Mouse (Mus musculus) lung, embryonic 16.5 days (tissue): ENCODE measurements around the gene Prrx1. TPM values are rescaled to one million over a fixed set of nuclear protein-coding genes. Genes with fewer than 3 reads are reported as not detected.

ENCODE experiments used
- ATAC-seq: fragments of 200-750 bp; cut with Nextera tagmentation; 2 replicates; pipeline ENCODE4 v1.8.0; 2017; ENCODE audit warnings: low read depth, mild to moderate bottlenecking, moderate library complexity
- H3K27ac ChIP-seq: fragments of 300-500 bp; sonication (generic); 2 replicates; pipeline ENCODE4 v1.5.1; 2014; ENCODE audit warnings: mild to moderate bottlenecking, control low read depth, low read length
- H3K27me3 ChIP-seq: fragments of 300-500 bp; sonication (generic); 2 replicates; pipeline ENCODE4 v1.6.1; 2014; ENCODE audit warnings: low read depth, low read length, mixed read lengths; ENCODE audit not compliant: control insufficient read depth, insufficient read depth
- H3K36me3 ChIP-seq: fragments of 300-500 bp; sonication (generic); 2 replicates; pipeline ENCODE4 v1.6.1; 2014; ENCODE audit warnings: low read length; ENCODE audit not compliant: control insufficient read depth, insufficient read depth
- H3K4me1 ChIP-seq: fragments of 300-500 bp; sonication (generic); replicated peaks from 2 replicates; pipeline ENCODE4 v1.6.1; 2014; ENCODE audit warnings: low read length, mixed read lengths; ENCODE audit not compliant: control insufficient read depth, insufficient read depth
- H3K4me2 ChIP-seq: fragments of 300-500 bp; sonication (generic); 2 replicates; pipeline ENCODE4 v1.6.1; 2014; ENCODE audit warnings: low read depth, low read length, control low read depth
- H3K4me3 ChIP-seq: fragments of 300-500 bp; sonication (generic); 2 replicates; pipeline ENCODE4 v1.5.1; 2014; ENCODE audit warnings: mild to moderate bottlenecking, low read length, control low read depth
- H3K9ac ChIP-seq: fragments of 300-500 bp; sonication (generic); 2 replicates; pipeline ENCODE4 v1.6.1; 2014; ENCODE audit warnings: low read length, control low read depth
- H3K9me3 ChIP-seq: fragments of 300-500 bp; sonication (generic); 2 replicates; pipeline ENCODE4 v1.6.1; 2016; ENCODE audit warnings: low read length; ENCODE audit not compliant: control insufficient read depth
- WGBS: fragments of 180-500 bp; shearing (Covaris S2); extraction: QIAGEN DNeasy Blood & Tissue Kit; methylation state at CpG from one replicate; pipeline ENCODE4 v1.1.7; 2014; 5-methylcytosine and 5-hydroxymethylcytosine counted together
- polyA plus RNA-seq: library from polyadenylated mRNA; unstranded; fragments of >200 nt; fragmentation: Nextera tagmentation; extraction: Ambion mirVana; gene quantifications from 2 replicates; pipeline ENCODE4 v1.2.1, GENCODE M21; 2015

Prrx1 gene
- polyA plus RNA-seq, 1 experiment from 2014 or later = 10.0 TPM

DNA sequence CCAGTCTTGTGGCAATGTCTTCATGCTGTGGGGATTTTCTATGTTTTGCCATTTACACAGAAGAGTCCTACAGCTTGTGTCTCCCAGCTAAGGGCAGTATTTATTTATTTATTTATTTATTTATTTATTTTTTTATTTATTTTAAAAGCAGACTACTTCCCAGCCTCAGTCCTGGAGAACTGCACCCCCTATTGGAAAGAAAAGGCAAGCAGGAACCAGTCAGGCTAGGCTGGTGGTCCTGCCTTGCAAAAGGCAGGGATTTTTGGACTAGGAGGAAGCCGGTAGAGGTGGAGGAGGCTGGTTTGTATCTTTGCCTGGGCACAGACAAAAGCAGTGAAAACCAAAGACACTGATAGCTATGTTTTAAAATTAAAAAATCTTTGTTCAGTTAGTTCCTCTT is 7.6 kb downstream of the Prrx1 start:
- Histone ChIP-seq H3K36me3 (no peaks in the 10 kb centered on the region), H3K4me3 (no peak overlapping the region), H3K9ac (no peak overlapping the region), H3K4me1 (peaks cover 4% of the 10 kb centered on the region; the same call in 1 of the 2 replicates), H3K9me3 (no peaks in the 10 kb centered on the region), H3K4me2 (no peak overlapping the region), H3K27ac (no peak overlapping the region), H3K27me3 (peaks cover 35% of the 10 kb centered on the region)
- ATAC-seq = no peak
- 68% methylated on average over 1 of the region's 1 CpGs for WGBS

DNA sequence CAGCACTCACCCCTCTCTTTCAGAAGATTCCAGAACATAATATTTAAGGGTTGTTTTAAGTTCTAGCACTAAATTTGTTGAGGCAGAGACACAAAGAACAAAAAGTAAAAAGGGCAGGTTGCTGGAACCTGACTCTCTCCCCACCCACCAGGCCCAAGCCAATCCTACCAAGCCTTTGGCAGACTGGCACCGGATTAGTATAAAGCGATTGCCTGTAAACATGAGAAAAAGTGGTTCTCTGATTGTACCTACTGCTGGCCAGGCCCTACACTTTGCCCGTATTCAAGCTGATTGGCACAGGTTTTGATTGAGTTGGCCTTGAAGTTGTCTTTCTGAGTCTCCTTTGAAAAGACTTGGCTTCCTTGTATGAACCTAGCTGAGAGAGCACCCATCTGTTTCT is 8.7 kb downstream of the Prrx1 start:
- H3K4me2 ChIP-seq = no peak overlapping the region
- ATAC-seq = no peak
- H3K9me3 ChIP-seq = no peaks in the 10 kb centered on the region
- H3K4me3 ChIP-seq = no peak overlapping the region
- peaks cover 25% of the 10 kb centered on the region for H3K27me3 ChIP-seq
- H3K36me3 ChIP-seq = no peaks in the 10 kb centered on the region
- H3K27ac ChIP-seq = no peak overlapping the region
- no peak overlapping the region for H3K9ac ChIP-seq
- peaks cover 4% of the 10 kb centered on the region; the same call in 1 of the 2 replicates for H3K4me1 ChIP-seq
- WGBS = 92% methylated on average over 3 of the region's 3 CpGs

DNA sequence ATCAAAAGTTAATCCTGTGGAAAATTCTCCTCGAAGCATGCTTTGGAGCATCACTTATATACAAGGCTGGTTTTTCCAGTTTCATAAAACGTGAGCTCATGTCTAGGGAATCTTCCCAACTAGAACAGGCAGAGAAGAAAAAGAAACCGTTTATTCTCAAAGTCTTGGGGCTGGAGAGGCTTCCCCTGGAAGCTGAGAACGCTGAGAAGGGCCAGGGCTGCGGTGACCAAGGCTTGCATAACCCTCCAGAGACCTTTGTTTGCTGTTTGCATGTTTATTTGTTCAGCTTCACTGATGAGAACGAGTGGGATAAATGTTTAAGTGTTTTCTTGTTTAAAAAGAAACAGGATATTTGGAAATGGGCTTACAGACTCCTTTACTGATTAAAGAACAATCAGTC is 11.2 kb downstream of the Prrx1 start:
- no peaks in the 10 kb centered on the region for H3K36me3 ChIP-seq
- H3K4me3 ChIP-seq = no peak overlapping the region
- H3K9ac ChIP-seq = no peak overlapping the region
- H3K4me1 ChIP-seq = peaks cover 4% of the 10 kb centered on the region; the same call in 1 of the 2 replicates
- H3K4me2 ChIP-seq = no peak overlapping the region
- no peak overlapping the region for H3K27ac ChIP-seq
- no peaks in the 10 kb centered on the region for H3K9me3 ChIP-seq
- 14% methylated on average over 6 of the region's 6 CpGs for WGBS
- ATAC-seq = no peak
- H3K27me3 ChIP-seq = peaks cover 3% of the 10 kb centered on the region

GRCm38 (mm10) chr1:163293152-163293551 is 20.4 kb downstream of the Prrx1 start:
- Histone ChIP-seq H3K9me3 (no peaks in the 10 kb centered on the region), H3K27ac (no peak overlapping the region), H3K36me3 (no peaks in the 10 kb centered on the region), H3K4me1 (no peaks in the 10 kb centered on the region), H3K9ac (no peak overlapping the region), H3K27me3 (no peaks in the 10 kb centered on the region), H3K4me2 (no peak overlapping the region), H3K4me3 (no peak overlapping the region)
- 79% methylated on average over 4 of the region's 4 CpGs for WGBS
- ATAC-seq = no peak

GRCm38 (mm10) chr1:163291925-163292324 is 21.6 kb downstream of the Prrx1 start:
- Histone ChIP-seq H3K9me3 (no peaks in the 10 kb centered on the region), H3K4me3 (no peak overlapping the region), H3K9ac (no peak overlapping the region), H3K36me3 (no peaks in the 10 kb centered on the region), H3K4me2 (no peak overlapping the region), H3K27ac (no peak overlapping the region), H3K27me3 (no peaks in the 10 kb centered on the region), H3K4me1 (no peaks in the 10 kb centered on the region)
- ATAC-seq = no peak
- WGBS = 84% methylated on average over 2 of the region's 2 CpGs

DNA sequence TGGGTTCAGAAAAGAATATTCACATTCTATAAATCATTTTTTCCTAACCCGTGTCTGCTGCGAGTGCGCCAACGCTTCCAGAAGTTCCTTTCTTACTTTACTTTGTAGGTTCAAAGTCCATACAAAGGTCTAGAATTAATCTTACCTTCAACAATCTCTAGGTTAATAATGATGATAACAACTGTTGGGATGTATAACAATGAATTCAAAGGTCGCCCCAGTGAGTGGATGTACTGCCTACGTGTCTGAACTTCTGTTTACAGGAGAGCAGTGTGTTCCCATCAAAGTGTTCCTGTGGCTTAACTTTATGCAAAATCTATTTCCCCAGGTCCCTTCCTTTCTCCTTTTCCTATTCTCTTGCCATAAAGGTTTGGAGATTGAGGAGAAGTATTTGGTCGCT is 24.4 kb downstream of the Prrx1 start:
- H3K9me3 ChIP-seq = no peaks in the 10 kb centered on the region
- no peaks in the 10 kb centered on the region for H3K4me1 ChIP-seq
- no peak overlapping the region for H3K27ac ChIP-seq
- no peak overlapping the region for H3K4me3 ChIP-seq
- no peaks in the 10 kb centered on the region for H3K36me3 ChIP-seq
- no peak for ATAC-seq
- WGBS = 77% methylated on average over 7 of the region's 7 CpGs
- no peak overlapping the region for H3K9ac ChIP-seq
- H3K4me2 ChIP-seq = no peak overlapping the region
- H3K27me3 ChIP-seq = no peaks in the 10 kb centered on the region

DNA sequence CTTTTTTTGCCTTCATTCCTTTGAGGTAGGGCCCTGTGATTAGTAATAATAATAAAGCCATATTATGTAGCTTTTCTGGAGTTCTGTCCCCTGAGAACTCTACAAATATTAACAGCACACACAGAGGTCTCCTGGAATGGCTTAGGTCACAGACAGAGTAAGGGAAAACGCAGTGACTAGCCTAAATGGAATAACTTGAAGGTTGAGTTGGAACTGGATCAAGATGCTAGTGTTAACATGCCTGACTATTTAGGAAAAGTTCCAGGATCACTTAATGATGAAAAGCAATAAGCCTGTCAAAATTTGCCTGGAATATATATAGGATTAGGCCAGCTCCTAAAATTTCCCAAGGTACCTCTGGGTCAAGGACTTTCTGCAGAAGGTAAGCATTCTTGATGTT is 28.0 kb downstream of the Prrx1 start:
- no peaks in the 10 kb centered on the region for H3K4me1 ChIP-seq
- H3K4me3 ChIP-seq = no peak overlapping the region
- no peaks in the 10 kb centered on the region for H3K36me3 ChIP-seq
- no peak overlapping the region for H3K4me2 ChIP-seq
- WGBS = 29% methylated on average over 1 of the region's 1 CpGs
- H3K9ac ChIP-seq = no peak overlapping the region
- H3K27me3 ChIP-seq = no peaks in the 10 kb centered on the region
- ATAC-seq = no peak
- H3K27ac ChIP-seq = no peak overlapping the region
- no peaks in the 10 kb centered on the region for H3K9me3 ChIP-seq

DNA sequence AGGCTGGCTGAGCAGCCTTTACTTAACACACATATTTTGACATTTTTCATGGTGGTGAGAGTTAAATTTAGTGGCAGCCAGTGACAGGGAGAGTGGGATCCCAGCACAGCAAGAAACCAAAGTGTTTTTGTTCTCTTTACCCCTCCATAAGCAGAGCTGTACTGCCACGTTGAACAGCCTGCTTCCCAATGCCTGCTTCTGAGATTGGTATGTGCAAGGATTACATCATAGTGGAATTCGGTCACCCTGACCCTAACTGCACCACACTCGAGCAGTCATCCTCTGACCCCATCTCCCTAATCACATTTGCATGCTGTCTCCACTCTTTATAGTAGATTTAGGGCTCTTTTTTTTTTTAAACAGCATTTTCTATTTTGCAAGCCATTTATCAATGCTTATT is 28.4 kb downstream of the Prrx1 start:
- ATAC-seq = no peak
- Histone ChIP-seq H3K36me3 (no peaks in the 10 kb centered on the region), H3K4me3 (no peak overlapping the region), H3K4me1 (no peaks in the 10 kb centered on the region), H3K9ac (no peak overlapping the region), H3K4me2 (no peak overlapping the region), H3K27me3 (no peaks in the 10 kb centered on the region), H3K9me3 (no peaks in the 10 kb centered on the region), H3K27ac (no peak overlapping the region)
- WGBS = 17% methylated on average over 3 of the region's 3 CpGs

DNA sequence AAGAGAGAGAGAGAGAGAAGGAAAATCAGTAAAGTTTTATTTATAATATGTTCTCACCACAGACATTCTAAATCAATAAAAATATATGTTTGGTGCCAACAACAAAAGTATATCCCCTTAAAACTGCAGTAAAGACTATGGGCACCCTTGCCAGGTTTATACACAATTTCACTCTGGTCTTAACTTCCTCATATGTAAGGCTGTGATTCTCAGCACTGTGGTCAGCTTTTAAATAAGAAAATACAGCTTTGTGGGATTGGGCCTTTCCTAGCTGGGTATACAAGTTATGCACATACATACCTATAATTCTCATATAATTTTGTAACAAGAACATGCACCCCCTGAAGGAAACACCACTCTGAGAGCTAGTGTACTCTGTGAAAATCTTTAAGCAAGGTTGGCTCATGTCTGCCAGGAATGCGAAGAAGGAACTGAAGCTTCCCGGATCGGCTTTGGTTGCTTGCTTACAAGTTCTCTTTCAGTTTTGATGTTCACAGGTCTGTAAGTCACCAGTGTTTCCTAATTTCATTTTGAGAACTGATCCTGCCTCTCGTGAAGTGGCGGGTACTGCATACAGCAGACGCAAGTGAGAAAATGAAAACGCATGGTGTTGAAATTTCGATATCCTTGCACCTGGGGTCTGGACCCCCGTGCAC is 29.4 kb downstream of the Prrx1 start:
- H3K36me3 ChIP-seq = no peaks in the 10 kb centered on the region
- H3K27ac ChIP-seq = no peak overlapping the region
- no peak for ATAC-seq
- H3K9me3 ChIP-seq = no peaks in the 10 kb centered on the region
- no peaks in the 10 kb centered on the region for H3K27me3 ChIP-seq
- WGBS = 84% methylated on average over 9 of the region's 9 CpGs
- H3K4me1 ChIP-seq = 0 out of 2 replicates have a peak, but pooled peaks cover 2% of the 10 kb centered on the region
- H3K9ac ChIP-seq = no peak overlapping the region
- no peak overlapping the region for H3K4me3 ChIP-seq
- H3K4me2 ChIP-seq = no peak overlapping the region
